Mouse (Mus musculus): ENCODE measurements around the gene Trmt61a. TPM values are rescaled to one million over a fixed set of nuclear protein-coding genes. Genes with fewer than 3 reads are reported as not detected.
A peak's percentile ranks its signal among the peaks of the same experiment; 100 is the strongest.

Trmt61a gene
- polyA plus RNA-seq, 1 experiment from 2014 or later = 10.4 TPM

GRCm38 (mm10) chr12:111691346-111691872 is 13.5 kb downstream of the Trmt61a start:
- no peak for ATAC-seq (replicated peaks)
- Histone ChIP-seq H3K9ac (no peak overlapping the region), H3K4me2 (no peak overlapping the region), H3K27me3 (replicated peaks) (no peaks in the 10 kb centered on the region), H3K27ac (peak overlapping the region; percentile 80), H3K9me3 (no peaks in the 10 kb centered on the region), H3K4me3 (no peak overlapping the region), H3K36me3 (replicated peaks) (no peaks in the 10 kb centered on the region), H3K4me1 (peaks cover 66% of the 10 kb centered on the region)
- WGBS = 7% methylated on average over 5 of the region's 5 CpGs

GRCm38 (mm10) chr12:111692899-111693298 is 15.0 kb downstream of the Trmt61a start:
- 67% methylated on average over 5 of the region's 5 CpGs for WGBS
- Histone ChIP-seq H3K27me3 (replicated peaks) (no peaks in the 10 kb centered on the region), H3K4me3 (no peak overlapping the region), H3K9me3 (no peaks in the 10 kb centered on the region), H3K27ac (peak overlapping the region; percentile 80), H3K4me1 (peaks cover 52% of the 10 kb centered on the region), H3K36me3 (replicated peaks) (no peaks in the 10 kb centered on the region), H3K9ac (no peak overlapping the region), H3K4me2 (no peak overlapping the region)
- no peak for ATAC-seq (replicated peaks)

GRCm38 (mm10) chr12:111693341-111694270 is 15.7 kb downstream of the Trmt61a start:
- Histone ChIP-seq H3K4me1 (peaks cover 47% of the 10 kb centered on the region), H3K36me3 (replicated peaks) (no peaks in the 10 kb centered on the region), H3K27me3 (replicated peaks) (no peaks in the 10 kb centered on the region), H3K4me2 (peak overlapping the region; percentile 29), H3K4me3 (no peak overlapping the region), H3K9me3 (no peaks in the 10 kb centered on the region), H3K9ac (0 out of 2 replicates have a peak overlapping the region, but pooled peaks have one; percentile 2), H3K27ac (peak overlapping the region; percentile 80)
- ATAC-seq (replicated peaks) = peak; percentile 81
- WGBS = 7% methylated on average over 18 of the region's 18 CpGs

GRCm38 (mm10) chr12:111694271-111694781 is 16.4 kb downstream of the Trmt61a start:
- Histone ChIP-seq H3K9me3 (no peaks in the 10 kb centered on the region), H3K27ac (peak overlapping the region; percentile 80), H3K9ac (0 out of 2 replicates have a peak overlapping the region, but pooled peaks have one; percentile 2), H3K4me2 (peak overlapping the region; percentile 29), H3K27me3 (replicated peaks) (no peaks in the 10 kb centered on the region), H3K4me3 (no peak overlapping the region), H3K4me1 (peaks cover 47% of the 10 kb centered on the region), H3K36me3 (replicated peaks) (no peaks in the 10 kb centered on the region)
- WGBS = 2% methylated on average over 12 of the region's 12 CpGs
- peak; percentile 57 for ATAC-seq (replicated peaks)

GRCm38 (mm10) chr12:111694880-111695804 is 17.2 kb downstream of the Trmt61a start:
- ATAC-seq (replicated peaks) = peak; percentile 56
- Histone ChIP-seq H3K4me1 (peaks cover 47% of the 10 kb centered on the region), H3K36me3 (replicated peaks) (no peaks in the 10 kb centered on the region), H3K9me3 (no peaks in the 10 kb centered on the region), H3K27ac (peak overlapping the region; percentile 80), H3K4me3 (no peak overlapping the region), H3K9ac (peak overlapping the region; percentile 9; the same call in 1 of the 2 replicates), H3K4me2 (no peak overlapping the region; the same call in 1 of the 2 replicates), H3K27me3 (replicated peaks) (no peaks in the 10 kb centered on the region)
- 25% methylated on average over 11 of the region's 13 CpGs for WGBS

GRCm38 (mm10) chr12:111696239-111696638 is 18.3 kb downstream of the Trmt61a start:
- Histone ChIP-seq H3K4me2 (no peak overlapping the region), H3K4me1 (peaks cover 39% of the 10 kb centered on the region), H3K27me3 (replicated peaks) (no peaks in the 10 kb centered on the region), H3K27ac (peak overlapping the region; percentile 80; the same call in 1 of the 2 replicates), H3K4me3 (no peak overlapping the region), H3K9ac (no peak overlapping the region), H3K9me3 (no peaks in the 10 kb centered on the region), H3K36me3 (replicated peaks) (no peaks in the 10 kb centered on the region)
- ATAC-seq (replicated peaks) = no peak
- WGBS = 14% methylated on average over 6 of the region's 6 CpGs

- 80% methylated on average over 4 of the region's 4 CpGs for WGBS
- ATAC-seq (replicated peaks) = no peak
- no peak overlapping the region for H3K9ac ChIP-seq
- no peak overlapping the region for H3K27ac ChIP-seq
- H3K27me3 ChIP-seq (replicated peaks) = no peaks in the 10 kb centered on the region
- no peak overlapping the region for H3K4me3 ChIP-seq
- no peaks in the 10 kb centered on the region for H3K9me3 ChIP-seq
- no peaks in the 10 kb centered on the region for H3K36me3 ChIP-seq (replicated peaks)
- no peak overlapping the region for H3K4me2 ChIP-seq
- peaks cover 35% of the 10 kb centered on the region for H3K4me1 ChIP-seq
These were observed 19.8 kb downstream of the Trmt61a start for GRCm38 (mm10) chr12:111697708-111698107.

- no peaks in the 10 kb centered on the region for H3K36me3 ChIP-seq (replicated peaks)
- H3K4me3 ChIP-seq = no peak overlapping the region
- H3K27me3 ChIP-seq (replicated peaks) = no peaks in the 10 kb centered on the region
- WGBS = 89% methylated on average over 6 of the region's 6 CpGs
- H3K9ac ChIP-seq = no peak overlapping the region
- H3K4me1 ChIP-seq = peaks cover 28% of the 10 kb centered on the region
- H3K9me3 ChIP-seq = no peaks in the 10 kb centered on the region
- ATAC-seq (replicated peaks) = no peak
- no peak overlapping the region for H3K27ac ChIP-seq
- no peak overlapping the region for H3K4me2 ChIP-seq
These were observed 20.5 kb downstream of the Trmt61a start for GRCm38 (mm10) chr12:111698346-111698913.

GRCm38 (mm10) chr12:111699542-111699941 is 21.6 kb downstream of the Trmt61a start:
- 85% methylated on average over 4 of the region's 4 CpGs for WGBS
- H3K36me3 ChIP-seq (replicated peaks) = no peaks in the 10 kb centered on the region
- no peak for ATAC-seq (replicated peaks)

GRCm38 (mm10) chr12:111700920-111701458 is 23.1 kb downstream of the Trmt61a start:
- Histone ChIP-seq H3K4me3 (no peak overlapping the region), H3K4me2 (no peak overlapping the region), H3K4me1 (peaks cover 3% of the 10 kb centered on the region; the same call in 1 of the 2 replicates), H3K27ac (no peak overlapping the region), H3K27me3 (replicated peaks) (no peaks in the 10 kb centered on the region), H3K36me3 (replicated peaks) (no peaks in the 10 kb centered on the region), H3K9me3 (no peaks in the 10 kb centered on the region), H3K9ac (no peak overlapping the region)
- no peak for ATAC-seq (replicated peaks)
- 79% methylated on average over 9 of the region's 9 CpGs for WGBS

More at GRCm38 (mm10) chr12:111699542-111699941, 21.6 kb downstream of the Trmt61a start:
- Histone ChIP-seq H3K4me3 (no peak overlapping the region), H3K4me1 (peaks cover 17% of the 10 kb centered on the region), H3K27me3 (replicated peaks) (no peaks in the 10 kb centered on the region), H3K4me2 (no peak overlapping the region), H3K27ac (no peak overlapping the region), H3K9ac (no peak overlapping the region), H3K9me3 (no peaks in the 10 kb centered on the region)

- no peak for ATAC-seq (replicated peaks)
- Histone ChIP-seq H3K9ac (no peak overlapping the region), H3K27me3 (replicated peaks) (no peaks in the 10 kb centered on the region), H3K4me3 (no peak overlapping the region), H3K36me3 (replicated peaks) (no peaks in the 10 kb centered on the region), H3K4me2 (no peak overlapping the region), H3K9me3 (no peaks in the 10 kb centered on the region), H3K4me1 (no peaks in the 10 kb centered on the region), H3K27ac (no peak overlapping the region)
- 69% methylated on average over 3 of the region's 3 CpGs for WGBS
These were observed 25.4 kb downstream of the Trmt61a start for GRCm38 (mm10) chr12:111703301-111703700.
